Mouse (Mus musculus) liver, postnatal 0 days (tissue): ENCODE measurements around the gene Abce1. TPM values are rescaled to one million over a fixed set of nuclear protein-coding genes. Genes with fewer than 3 reads are reported as not detected.
A peak's percentile ranks its signal among the peaks of the same experiment; 100 is the strongest.
"Not testable (repeated sequence)": the region's sequence is repeated elsewhere in the genome, so short reads cannot be mapped to it uniquely, and the experiment has no call there.

Source experiments
- ATAC-seq: fragments of 200-750 bp; cut with Nextera tagmentation; 2 replicates; pipeline ENCODE4 v1.8.0; 2017; ENCODE audit warnings: mild to moderate bottlenecking, moderate library complexity
- DNase-seq: peaks from one replicate; pipeline ENCODE4 v3.0.0-alpha.2; 2016
- H3K27ac ChIP-seq: fragments of 300-500 bp; sonication (generic); 2 replicates; pipeline ENCODE4 v1.5.1; 2014; ENCODE audit warnings: antibody characterized with exemption, moderate library complexity, mild to moderate bottlenecking, low read depth
- H3K27me3 ChIP-seq: fragments of 300-500 bp; sonication (generic); 2 replicates; pipeline ENCODE4 v1.6.1; 2014; ENCODE audit warnings: low read length, control low read depth, mixed read lengths; ENCODE audit not compliant: insufficient read depth
- H3K36me3 ChIP-seq: fragments of 300-500 bp; sonication (generic); replicated peaks from 2 replicates; pipeline ENCODE4 v1.6.1; 2014; ENCODE audit warnings: mild to moderate bottlenecking, control low read depth, low read length, moderate library complexity, mixed read lengths; ENCODE audit not compliant: insufficient read depth
- H3K4me1 ChIP-seq: fragments of 300-500 bp; sonication (generic); 2 replicates; pipeline ENCODE4 v1.6.1; 2014; ENCODE audit warnings: antibody characterized with exemption, mild to moderate bottlenecking, control low read depth; ENCODE audit not compliant: insufficient read depth
- H3K4me2 ChIP-seq: fragments of 300-500 bp; sonication (generic); 2 replicates; pipeline ENCODE4 v1.6.1; 2014; ENCODE audit warnings: low read depth, mild to moderate bottlenecking, low read length, moderate library complexity, mixed read lengths
- H3K4me3 ChIP-seq: fragments of 300-500 bp; sonication (generic); 2 replicates; pipeline ENCODE4 v1.5.1; 2014; ENCODE audit warnings: low read depth, low read length
- H3K9ac ChIP-seq: fragments of 300-500 bp; sonication (generic); replicated peaks from 2 replicates; pipeline ENCODE4 v1.6.1; 2014; ENCODE audit warnings: mild to moderate bottlenecking, moderate library complexity
- H3K9me3 ChIP-seq: fragments of 300-500 bp; sonication (generic); 2 replicates; pipeline ENCODE4 v1.6.1; 2016; ENCODE audit warnings: mild to moderate bottlenecking, control low read depth, low read length, mixed read lengths
- CTCF ChIP-seq: sonication (generic); IDR thresholded peaks from 2 replicates; pipeline ENCODE4 v1.5.1; 2016; ENCODE audit warnings: antibody characterized with exemption, low read depth
- EP300 ChIP-seq: IDR thresholded peaks from 2 replicates; pipeline ENCODE4 v1.6.1; 2016; ENCODE audit warnings: antibody characterized with exemption, low read depth, mild to moderate bottlenecking
- WGBS: fragments of 180-500 bp; shearing (Covaris S2); extraction: QIAGEN DNeasy Blood & Tissue Kit; methylation state at CpG from one replicate; pipeline ENCODE4 v1.1.7; 2014; ENCODE audit not compliant: insufficient replicate concordance; 5-methylcytosine and 5-hydroxymethylcytosine counted together
- polyA plus RNA-seq: library from polyadenylated mRNA; unstranded; fragments of >200 nt; fragmentation: Nextera tagmentation; extraction: Ambion mirVana; gene quantifications from 2 replicates; pipeline ENCODE4 v1.2.1, GENCODE M21; 2015

The Abce1 gene
- polyA plus RNA-seq, 1 experiment from 2014 or later: 29.6 TPM

GRCm38 (mm10) chr8:79724589-79724988, 13.0 kb upstream of the Abce1 start:
- Histone ChIP-seq H3K9ac (no peak overlapping the region), H3K9me3 (no peaks in the 10 kb centered on the region), H3K4me3 (no peak overlapping the region), H3K27me3 (no peaks in the 10 kb centered on the region), H3K36me3 (peaks cover 22% of the 10 kb centered on the region), H3K4me2 (no peak overlapping the region), H3K4me1 (no peaks in the 10 kb centered on the region), H3K27ac (no peak overlapping the region)
- 51% methylated on average over 3 of the region's 3 CpGs for WGBS
- TF ChIP-seq EP300: no peak
- TF ChIP-seq CTCF: no peak
- DNase-seq (no peak), ATAC-seq (no peak)

GRCm38 (mm10) chr8:79723308-79723707, 11.8 kb upstream of the Abce1 start:
- no peak overlapping the region for H3K4me2 ChIP-seq
- peaks cover 20% of the 10 kb centered on the region for H3K36me3 ChIP-seq
- no peak overlapping the region for H3K9ac ChIP-seq
- no peak overlapping the region for H3K27ac ChIP-seq
- ATAC-seq: no peak
- H3K4me3 ChIP-seq: no peak overlapping the region
- TF ChIP-seq CTCF (no peak), EP300 (no peak)
- no peaks in the 10 kb centered on the region for H3K9me3 ChIP-seq
- DNase-seq: no peak
- H3K4me1 ChIP-seq: no peaks in the 10 kb centered on the region
- no peaks in the 10 kb centered on the region for H3K27me3 ChIP-seq

GRCm38 (mm10) chr8:79721537-79721936, 10.0 kb upstream of the Abce1 start:
- Histone ChIP-seq H3K4me2 (no peak overlapping the region), H3K9me3 (no peaks in the 10 kb centered on the region), H3K9ac (no peak overlapping the region), H3K36me3 (peaks cover 24% of the 10 kb centered on the region), H3K4me3 (no peak overlapping the region), H3K27ac (no peak overlapping the region), H3K4me1 (no peaks in the 10 kb centered on the region), H3K27me3 (no peaks in the 10 kb centered on the region)
- ATAC-seq (no peak), DNase-seq (no peak)
- no peak for TF ChIP-seq EP300
- TF ChIP-seq CTCF: no peak

GRCm38 (mm10) chr8:79712676-79713075, 1.1 kb upstream of the Abce1 start:
- no peak overlapping the region for H3K27ac ChIP-seq
- peaks cover 8% of the 10 kb centered on the region for H3K36me3 ChIP-seq
- peaks cover 8% of the 10 kb centered on the region for H3K4me1 ChIP-seq
- DNase-seq (no peak), ATAC-seq (no peak)
- H3K9ac ChIP-seq: no peak overlapping the region
- 45% methylated on average over 6 of the region's 6 CpGs for WGBS
- no peaks in the 10 kb centered on the region for H3K27me3 ChIP-seq
- no peak overlapping the region for H3K4me3 ChIP-seq
- H3K9me3 ChIP-seq: no peaks in the 10 kb centered on the region
- peak overlapping the region; percentile 82 for H3K4me2 ChIP-seq
- TF ChIP-seq CTCF: no peak
- TF ChIP-seq EP300: no peak

- Histone ChIP-seq H3K27me3 (no peaks in the 10 kb centered on the region), H3K4me2 (no peak overlapping the region), H3K36me3 (peaks cover 39% of the 10 kb centered on the region), H3K4me1 (peaks cover 2% of the 10 kb centered on the region; the same call in 1 of the 2 replicates), H3K27ac (no peak overlapping the region), H3K9ac (no peak overlapping the region), H3K9me3 (no peaks in the 10 kb centered on the region), H3K4me3 (no peak overlapping the region)
- WGBS: 89% methylated on average over 3 of the region's 3 CpGs
- no peak for TF ChIP-seq EP300
- TF ChIP-seq CTCF: no peak
- ATAC-seq (no peak), DNase-seq (no peak)
Observed at GRCm38 (mm10) chr8:79706687-79707086, 4.9 kb downstream of the Abce1 start.

GRCm38 (mm10) chr8:79692531-79692930, 19.0 kb downstream of the Abce1 start:
- no peak for DNase-seq
- 77% methylated on average over 2 of the region's 2 CpGs for WGBS

GRCm38 (mm10) chr8:79685927-79686326, 25.6 kb downstream of the Abce1 start:
- H3K4me2 ChIP-seq, H3K4me3 ChIP-seq, DNase-seq, ATAC-seq, H3K9me3 ChIP-seq, H3K27ac ChIP-seq, H3K9ac ChIP-seq, H3K4me1 ChIP-seq, H3K27me3 ChIP-seq: not testable (repeated sequence)
- peaks cover 52% of the 10 kb centered on the region for H3K36me3 ChIP-seq
- 76% methylated on average over 5 of the region's 5 CpGs for WGBS

More at GRCm38 (mm10) chr8:79692531-79692930, 19.0 kb downstream of the Abce1 start:
- no peak for ATAC-seq
- no peak overlapping the region for H3K4me2 ChIP-seq
- no peaks in the 10 kb centered on the region for H3K4me1 ChIP-seq
- TF ChIP-seq EP300: no peak
- TF ChIP-seq CTCF: no peak
- no peak overlapping the region for H3K4me3 ChIP-seq
- H3K27ac ChIP-seq: no peak overlapping the region
- no peaks in the 10 kb centered on the region for H3K27me3 ChIP-seq
- no peaks in the 10 kb centered on the region for H3K9me3 ChIP-seq
- H3K36me3 ChIP-seq: peaks cover 48% of the 10 kb centered on the region
- no peak overlapping the region for H3K9ac ChIP-seq
